ENCODE assay signal across 13 mouse cellular contexts in the genomic region with DNA sequence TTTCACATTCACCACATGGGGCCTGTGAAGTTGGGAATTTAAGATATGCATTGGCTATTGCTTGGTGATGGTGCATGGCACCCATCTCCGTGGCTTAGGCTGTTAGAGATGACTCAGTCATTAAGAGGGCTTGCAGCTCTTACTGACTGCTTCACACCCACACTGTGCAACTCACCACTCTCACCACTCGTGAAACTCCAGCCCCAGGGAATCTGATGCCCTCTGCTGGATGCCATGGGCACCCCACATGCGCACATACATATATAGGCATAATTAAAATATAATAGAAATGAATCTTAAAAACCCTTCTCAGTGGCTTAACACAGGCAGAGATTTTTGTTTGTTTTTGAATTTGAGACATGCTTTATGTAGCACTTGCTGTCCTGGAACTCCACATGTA.
DNase-seq lines count a peak whose midpoint lies in the region; ATAC-seq and TF ChIP-seq lines count a peak whose summit lies in the region.
"Had no signal": no experiment of that assay in that cellular context is flagged by ENCODE, and none has a peak within 500 bp of the region (broad histone marks: within the 10 kb centered on the region; RNA-seq: fewer than 3 reads in every experiment).

No protein-coding gene starts in this region.

- 89% methylated on average over 3 of the region's 3 CpGs for WGBS in forebrain, embryonic 13.5 days
- 90% methylated on average over 3 of the region's 3 CpGs for WGBS in forebrain, embryonic 15.5 days
- 68% methylated on average over 3 of the region's 3 CpGs for WGBS in liver, postnatal 0 days (ENCODE audit: insufficient replicate concordance)
- WGBS in liver, embryonic 11.5 days = 86% methylated on average over 3 of the region's 3 CpGs

- TF ChIP-seq EP300 in liver, postnatal 0 days (IDR thresholded peaks at IDR 0.05; ENCODE audit: low read depth) = no peak

- H3K4me2 ChIP-seq in forebrain, embryonic 13.5 days = no peak overlapping the region
- H3K4me2 ChIP-seq in forebrain, embryonic 15.5 days (replicated peaks) = no peak overlapping the region
- H3K4me2 ChIP-seq in liver, postnatal 0 days (ENCODE audit: low read depth, low read length) = no peak overlapping the region
- H3K4me2 ChIP-seq in liver, embryonic 11.5 days = no peak overlapping the region
- H3K4me2 ChIP-seq: heart, embryonic 15.5 days; midbrain, embryonic 12.5 days had no signal

- TF ChIP-seq CTCF in liver, postnatal 0 days (IDR thresholded peaks at IDR 0.05; ENCODE audit: low read depth) = peak; percentile 38

- no peak overlapping the region for H3K4me3 ChIP-seq in forebrain, embryonic 13.5 days
- H3K4me3 ChIP-seq in forebrain, embryonic 15.5 days = no peak overlapping the region
- no peak overlapping the region for H3K4me3 ChIP-seq in liver, postnatal 0 days (ENCODE audit: low read depth, low read length)
- no peak overlapping the region for H3K4me3 ChIP-seq in liver, embryonic 11.5 days (ENCODE audit: low read depth, low read length)
- H3K4me3 ChIP-seq: heart, embryonic 15.5 days; midbrain, embryonic 12.5 days had no signal

- H3K9me3 ChIP-seq in forebrain, embryonic 13.5 days (replicated peaks) = no peaks in the 10 kb centered on the region
- no peaks in the 10 kb centered on the region for H3K9me3 ChIP-seq in forebrain, embryonic 15.5 days
- H3K9me3 ChIP-seq in liver, postnatal 0 days (ENCODE audit: low read length) = no peaks in the 10 kb centered on the region
- no peaks in the 10 kb centered on the region for H3K9me3 ChIP-seq in liver, embryonic 11.5 days (ENCODE audit: control insufficient read depth, low read length)
- H3K9me3 ChIP-seq: heart, embryonic 15.5 days; midbrain, embryonic 12.5 days had no signal

- H3K4me1 ChIP-seq in forebrain, embryonic 13.5 days = no peaks in the 10 kb centered on the region
- no peaks in the 10 kb centered on the region for H3K4me1 ChIP-seq in forebrain, embryonic 15.5 days
- no peaks in the 10 kb centered on the region for H3K4me1 ChIP-seq in liver, postnatal 0 days (ENCODE audit: insufficient read depth)
- no peaks in the 10 kb centered on the region for H3K4me1 ChIP-seq in liver, embryonic 11.5 days (replicated peaks; ENCODE audit: control insufficient read depth, insufficient read depth, low read length)
- H3K4me1 ChIP-seq: heart, embryonic 15.5 days; midbrain, embryonic 12.5 days had no signal

- DNase-seq in liver, postnatal 0 days = no peak
- no peak for DNase-seq in liver, embryonic 11.5 days (ENCODE audit: low spot score)
- DNase-seq in ZHBTc4 (ENCODE audit: low read depth, low spot score) = peak; percentile 19
- DNase-seq in splenic B cell, adult 2 months (ENCODE audit: low read depth, low spot score) = peak; percentile 28
- DNase-seq in adrenal gland, postnatal 10 days = no peak
- no peak for DNase-seq in spleen, adult 18-20 months
- DNase-seq: kidney, postnatal 10 days; left cerebral cortex, postnatal 4 days had no signal

- 0 out of 2 replicates have a peak, but pooled peaks have one; percentile 13 for ATAC-seq in forebrain, embryonic 13.5 days
- no peak for ATAC-seq in forebrain, embryonic 15.5 days (replicated peaks)
- ATAC-seq in liver, postnatal 0 days = no peak
- ATAC-seq in liver, embryonic 11.5 days (replicated peaks; ENCODE audit: low FRiP score) = no peak
- ATAC-seq: forebrain, embryonic 16.5 days had no signal

- H3K27me3 ChIP-seq in forebrain, embryonic 13.5 days = no peaks in the 10 kb centered on the region
- no peaks in the 10 kb centered on the region for H3K27me3 ChIP-seq in forebrain, embryonic 15.5 days
- no peaks in the 10 kb centered on the region for H3K27me3 ChIP-seq in liver, postnatal 0 days (ENCODE audit: insufficient read depth, low read length)
- no peaks in the 10 kb centered on the region for H3K27me3 ChIP-seq in liver, embryonic 11.5 days (replicated peaks; ENCODE audit: control insufficient read depth, insufficient read depth, low read length)
- H3K27me3 ChIP-seq in splenic B cell, adult 2 months (ENCODE audit: control insufficient read depth, insufficient read depth, low read length, poor library complexity, severe bottlenecking) = no peaks in the 10 kb centered on the region
- H3K27me3 ChIP-seq: heart, embryonic 15.5 days; midbrain, embryonic 12.5 days had no signal

- H3K36me3 ChIP-seq in forebrain, embryonic 13.5 days (ENCODE audit: poor library complexity, severe bottlenecking) = no peaks in the 10 kb centered on the region; the same call in 1 of the 2 replicates
- no peaks in the 10 kb centered on the region for H3K36me3 ChIP-seq in forebrain, embryonic 15.5 days
- H3K36me3 ChIP-seq in liver, postnatal 0 days (replicated peaks; ENCODE audit: insufficient read depth, low read length) = no peaks in the 10 kb centered on the region
- no peaks in the 10 kb centered on the region for H3K36me3 ChIP-seq in liver, embryonic 11.5 days (ENCODE audit: control insufficient read depth, insufficient read depth, low read length)
- H3K36me3 ChIP-seq in splenic B cell, adult 2 months (ENCODE audit: control insufficient read depth, insufficient read depth, low read length, poor library complexity, severe bottlenecking) = peaks cover 12% of the 10 kb centered on the region
- H3K36me3 ChIP-seq: heart, embryonic 15.5 days; midbrain, embryonic 12.5 days had no signal

- H3K27ac ChIP-seq in forebrain, embryonic 13.5 days = no peak overlapping the region
- no peak overlapping the region for H3K27ac ChIP-seq in forebrain, embryonic 15.5 days (replicated peaks)
- no peak overlapping the region for H3K27ac ChIP-seq in liver, postnatal 0 days (ENCODE audit: low read depth)
- no peak overlapping the region for H3K27ac ChIP-seq in liver, embryonic 11.5 days (ENCODE audit: low read depth, low read length)
- H3K27ac ChIP-seq: heart, embryonic 15.5 days; midbrain, embryonic 12.5 days had no signal

- no peak overlapping the region for H3K9ac ChIP-seq in forebrain, embryonic 13.5 days
- H3K9ac ChIP-seq in forebrain, embryonic 15.5 days (replicated peaks) = no peak overlapping the region
- no peak overlapping the region for H3K9ac ChIP-seq in liver, postnatal 0 days (replicated peaks)
- no peak overlapping the region for H3K9ac ChIP-seq in liver, embryonic 11.5 days (ENCODE audit: low read depth, low read length)
- H3K9ac ChIP-seq: heart, embryonic 15.5 days; midbrain, embryonic 12.5 days had no signal

Comparison
In these comparisons a context has a peak if more than half of its experiments do, and no peak if none do; other contexts are left out.
1. DNase-seq: peak in ZHBTc4 (single experiment) and splenic B cell, adult 2 months (single experiment); none in liver, postnatal 0 days (single experiment), liver, embryonic 11.5 days (single experiment), adrenal gland, postnatal 10 days (single experiment) and spleen, adult 18-20 months (0 of 2).